Mouse (Mus musculus) liver, postnatal 0 days (tissue): ENCODE results near the gene Slc16a5. TPM values are rescaled to one million over a fixed set of nuclear protein-coding genes. Genes with fewer than 3 reads are reported as not detected.
A peak's percentile ranks its signal among the peaks of the same experiment; 100 is the strongest.

Source experiments
- ATAC-seq: fragments of 200-750 bp; cut with Nextera tagmentation; 2 replicates; pipeline ENCODE4 v1.8.0; 2017; ENCODE audit warnings: mild to moderate bottlenecking, moderate library complexity
- DNase-seq: peaks from one replicate; pipeline ENCODE4 v3.0.0-alpha.2; 2016
- H3K27ac ChIP-seq: fragments of 300-500 bp; sonication (generic); 2 replicates; pipeline ENCODE4 v1.5.1; 2014; ENCODE audit warnings: antibody characterized with exemption, moderate library complexity, mild to moderate bottlenecking, low read depth
- H3K27me3 ChIP-seq: fragments of 300-500 bp; sonication (generic); 2 replicates; pipeline ENCODE4 v1.6.1; 2014; ENCODE audit warnings: low read length, control low read depth, mixed read lengths; ENCODE audit not compliant: insufficient read depth
- H3K36me3 ChIP-seq: fragments of 300-500 bp; sonication (generic); replicated peaks from 2 replicates; pipeline ENCODE4 v1.6.1; 2014; ENCODE audit warnings: mild to moderate bottlenecking, control low read depth, low read length, moderate library complexity, mixed read lengths; ENCODE audit not compliant: insufficient read depth
- H3K4me1 ChIP-seq: fragments of 300-500 bp; sonication (generic); 2 replicates; pipeline ENCODE4 v1.6.1; 2014; ENCODE audit warnings: antibody characterized with exemption, mild to moderate bottlenecking, control low read depth; ENCODE audit not compliant: insufficient read depth
- H3K4me2 ChIP-seq: fragments of 300-500 bp; sonication (generic); 2 replicates; pipeline ENCODE4 v1.6.1; 2014; ENCODE audit warnings: low read depth, mild to moderate bottlenecking, low read length, moderate library complexity, mixed read lengths
- H3K4me3 ChIP-seq: fragments of 300-500 bp; sonication (generic); 2 replicates; pipeline ENCODE4 v1.5.1; 2014; ENCODE audit warnings: low read depth, low read length
- H3K9ac ChIP-seq: fragments of 300-500 bp; sonication (generic); replicated peaks from 2 replicates; pipeline ENCODE4 v1.6.1; 2014; ENCODE audit warnings: mild to moderate bottlenecking, moderate library complexity
- H3K9me3 ChIP-seq: fragments of 300-500 bp; sonication (generic); 2 replicates; pipeline ENCODE4 v1.6.1; 2016; ENCODE audit warnings: mild to moderate bottlenecking, control low read depth, low read length, mixed read lengths
- CTCF ChIP-seq: sonication (generic); IDR thresholded peaks from 2 replicates; pipeline ENCODE4 v1.5.1; 2016; ENCODE audit warnings: antibody characterized with exemption, low read depth
- EP300 ChIP-seq: IDR thresholded peaks from 2 replicates; pipeline ENCODE4 v1.6.1; 2016; ENCODE audit warnings: antibody characterized with exemption, low read depth, mild to moderate bottlenecking
- WGBS: fragments of 180-500 bp; shearing (Covaris S2); extraction: QIAGEN DNeasy Blood & Tissue Kit; methylation state at CpG from one replicate; pipeline ENCODE4 v1.1.7; 2014; ENCODE audit not compliant: insufficient replicate concordance; 5-methylcytosine and 5-hydroxymethylcytosine counted together
- polyA plus RNA-seq: library from polyadenylated mRNA; unstranded; fragments of >200 nt; fragmentation: Nextera tagmentation; extraction: Ambion mirVana; gene quantifications from 2 replicates; pipeline ENCODE4 v1.2.1, GENCODE M21; 2015

Slc16a5 gene
- polyA plus RNA-seq, 1 experiment from 2014 or later, result 10.4 TPM

DNA sequence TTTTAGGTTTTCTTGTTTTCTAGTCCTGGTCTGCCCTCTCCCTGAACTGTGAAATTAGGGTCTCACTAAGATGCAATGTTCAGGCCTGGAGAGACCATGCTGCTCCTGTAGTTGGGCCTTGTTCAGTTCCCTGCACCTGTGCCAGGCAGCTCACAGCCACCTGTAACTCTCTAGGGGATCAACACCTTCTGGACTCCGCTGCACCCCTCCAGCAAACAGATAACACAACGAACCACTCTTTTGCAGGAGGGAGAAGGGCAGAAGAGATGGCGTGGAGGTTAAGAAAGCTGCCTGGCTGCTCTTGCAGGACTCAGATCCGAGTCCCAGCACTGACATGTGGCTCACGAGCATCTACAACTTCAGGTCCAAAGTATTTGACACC is 48.2 kb downstream of the Slc16a5 start:
- no peak for DNase-seq
- Histone ChIP-seq H3K9me3 (no peaks in the 10 kb centered on the region), H3K4me3 (peak overlapping the region; percentile 26; the same call in 1 of the 2 replicates), H3K4me2 (peak overlapping the region; percentile 95), H3K27ac (peak overlapping the region; percentile 91), H3K36me3 (no peaks in the 10 kb centered on the region; the same call in 1 of the 2 replicates), H3K4me1 (peaks cover 70% of the 10 kb centered on the region), H3K27me3 (no peaks in the 10 kb centered on the region), H3K9ac (peak overlapping the region; percentile 47)
- WGBS, result 36% methylated on average over 5 of the region's 5 CpGs
- no peak for TF ChIP-seq CTCF
- no peak for TF ChIP-seq EP300
- no peak for ATAC-seq

GRCm38 (mm10) chr11:115511121-115511520 is 48.8 kb downstream of the Slc16a5 start:
- peak overlapping the region; percentile 98 for H3K9ac ChIP-seq
- no peaks in the 10 kb centered on the region for H3K27me3 ChIP-seq
- peaks cover 66% of the 10 kb centered on the region for H3K4me1 ChIP-seq
- H3K27ac ChIP-seq, result peak overlapping the region; percentile 91
- peak; percentile 43 for ATAC-seq
- WGBS, result 46% methylated on average over 2 of the region's 2 CpGs
- TF ChIP-seq CTCF (no peak), EP300 (peak; percentile 32)
- no peak for DNase-seq
- H3K36me3 ChIP-seq, result no peaks in the 10 kb centered on the region; the same call in 1 of the 2 replicates
- H3K9me3 ChIP-seq, result no peaks in the 10 kb centered on the region
- H3K4me2 ChIP-seq, result peak overlapping the region; percentile 95
- peak overlapping the region; percentile 98 for H3K4me3 ChIP-seq

DNA sequence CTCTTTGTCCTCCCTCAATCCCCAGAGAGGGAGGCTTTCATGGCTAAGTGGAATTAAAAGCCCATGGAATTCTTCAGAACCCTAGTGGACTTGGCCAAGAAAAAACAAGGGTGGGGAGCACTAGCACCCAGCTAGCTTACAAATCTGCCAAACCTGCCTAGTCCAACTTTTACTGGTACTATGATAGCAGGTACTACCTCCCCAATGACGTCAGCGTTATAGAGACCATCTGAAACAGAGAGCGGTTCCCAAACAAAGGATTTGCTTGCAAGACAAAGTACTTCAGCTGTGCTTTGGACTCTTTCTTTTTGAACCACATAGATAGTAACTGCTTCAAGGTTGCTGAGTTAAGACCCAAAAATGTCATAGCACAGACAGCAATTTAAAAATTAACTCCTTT is 49.7 kb downstream of the Slc16a5 start:
- Histone ChIP-seq H3K9ac (peak overlapping the region; percentile 98), H3K4me1 (peaks cover 58% of the 10 kb centered on the region), H3K27me3 (no peaks in the 10 kb centered on the region), H3K4me3 (peak overlapping the region; percentile 98), H3K27ac (peak overlapping the region; percentile 91), H3K4me2 (peak overlapping the region; percentile 95), H3K36me3 (no peaks in the 10 kb centered on the region), H3K9me3 (no peaks in the 10 kb centered on the region)
- ATAC-seq (no peak), DNase-seq (no peak)
- 50% methylated on average over 3 of the region's 3 CpGs for WGBS
- TF ChIP-seq CTCF, result no peak
- TF ChIP-seq EP300, result no peak

GRCm38 (mm10) chr11:115512407-115513183 is 50.3 kb downstream of the Slc16a5 start:
- ATAC-seq, result no peak
- peak overlapping the region; percentile 95 for H3K4me2 ChIP-seq
- H3K4me3 ChIP-seq, result peak overlapping the region; percentile 98
- H3K27me3 ChIP-seq, result no peaks in the 10 kb centered on the region
- no peak for TF ChIP-seq EP300
- H3K27ac ChIP-seq, result peak overlapping the region; percentile 91
- H3K4me1 ChIP-seq, result peaks cover 52% of the 10 kb centered on the region
- H3K36me3 ChIP-seq, result no peaks in the 10 kb centered on the region
- H3K9me3 ChIP-seq, result no peaks in the 10 kb centered on the region
- DNase-seq, result peak; percentile 49
- WGBS, result 24% methylated on average over 8 of the region's 8 CpGs
- H3K9ac ChIP-seq, result peak overlapping the region; percentile 98

- DNase-seq, result peak; percentile 65
- peak overlapping the region; percentile 91 for H3K27ac ChIP-seq
- no peaks in the 10 kb centered on the region for H3K36me3 ChIP-seq
- peak overlapping the region; percentile 95 for H3K4me2 ChIP-seq
- peak overlapping the region; percentile 98 for H3K9ac ChIP-seq
- H3K4me3 ChIP-seq, result peak overlapping the region; percentile 98
- H3K9me3 ChIP-seq, result no peaks in the 10 kb centered on the region
- ATAC-seq, result peak; percentile 69
- H3K4me1 ChIP-seq, result peaks cover 42% of the 10 kb centered on the region
- no peak for TF ChIP-seq EP300
- TF ChIP-seq CTCF, result no peak
- H3K27me3 ChIP-seq, result no peaks in the 10 kb centered on the region
- under 1% methylated on average over 52 of the region's 57 CpGs for WGBS
These were observed 51.3 kb downstream of the Slc16a5 start for GRCm38 (mm10) chr11:115513271-115514237.

DNA sequence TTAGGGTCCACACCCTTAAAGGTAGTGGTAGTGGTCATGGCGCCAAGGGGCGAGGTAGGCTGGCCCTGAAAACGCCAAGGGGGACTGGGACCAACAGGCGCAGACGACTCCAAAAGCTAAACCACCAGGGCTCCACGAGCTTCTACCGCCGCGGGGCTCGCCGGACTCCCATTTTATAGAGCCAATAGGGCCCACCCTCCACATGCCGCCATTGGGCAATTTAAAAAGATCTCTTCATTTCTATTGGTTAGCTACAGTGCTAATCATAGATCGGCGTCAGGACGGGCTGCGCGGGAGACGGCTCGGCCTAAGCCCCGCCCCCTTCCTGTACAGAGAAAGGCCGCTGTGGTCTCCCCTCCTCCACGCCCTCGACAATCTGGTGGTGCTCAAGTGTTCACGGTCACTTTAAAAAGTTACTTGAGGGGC is 52.0 kb downstream of the Slc16a5 start, which contains the start of gene Jpt1:
Jpt1 (minus strand) TSS at position 150 of the 426 bp plus-strand sequence.
- Histone ChIP-seq H3K27me3 (no peaks in the 10 kb centered on the region), H3K4me3 (peak within 1 kb of the TSS; percentile 98), H3K9me3 (no peaks in the 10 kb centered on the region), H3K9ac (peak within 1 kb of the TSS; percentile 98), H3K36me3 (no peaks in the 10 kb centered on the region), H3K4me2 (peak within 1 kb of the TSS; percentile 95), H3K4me1 (peaks cover 38% of the 10 kb centered on the region), H3K27ac (peak within 1 kb of the TSS; percentile 91)
- TF ChIP-seq EP300, result peak; percentile 72; the same call in 1 of the 2 replicates
- TF ChIP-seq CTCF, result no peak
- ATAC-seq (peak; percentile 91), DNase-seq (peak; percentile 95)
- under 1% methylated on average over 24 of the region's 24 CpGs for WGBS
